Mouse (Mus musculus) stomach, embryonic 16.5 days (tissue): ENCODE results near the gene Gm20695. TPM values are rescaled to one million over a fixed set of nuclear protein-coding genes. Genes with fewer than 3 reads are reported as not detected.

ENCODE experiments used
- ATAC-seq: fragments of 200-750 bp; cut with Nextera tagmentation; 2 replicates; pipeline ENCODE4 v1.8.0; 2017; ENCODE audit warnings: moderate number of reproducible peaks, moderate TSS enrichment; ENCODE audit not compliant: insufficient read depth, low FRiP score
- H3K27ac ChIP-seq: fragments of 300-500 bp; sonication (generic); 2 replicates; pipeline ENCODE4 v1.5.1; 2014; ENCODE audit warnings: low read length
- H3K27me3 ChIP-seq: fragments of 300-500 bp; sonication (generic); 2 replicates; pipeline ENCODE4 v1.6.1; 2014; ENCODE audit warnings: low read length, control low read depth, mixed read lengths; ENCODE audit not compliant: control insufficient read depth, insufficient read depth
- H3K36me3 ChIP-seq: fragments of 300-500 bp; sonication (generic); 2 replicates; pipeline ENCODE4 v1.6.1; 2014; ENCODE audit warnings: low read length; ENCODE audit not compliant: control insufficient read depth, insufficient read depth
- H3K4me1 ChIP-seq: fragments of 300-500 bp; sonication (generic); 2 replicates; pipeline ENCODE4 v1.6.1; 2014; ENCODE audit warnings: low read length, control low read depth, mixed read lengths; ENCODE audit not compliant: control insufficient read depth, insufficient read depth
- H3K4me2 ChIP-seq: fragments of 300-500 bp; sonication (generic); 2 replicates; pipeline ENCODE4 v1.6.1; 2014; ENCODE audit warnings: low read depth, low read length, mixed read lengths
- H3K4me3 ChIP-seq: fragments of 300-500 bp; sonication (generic); replicated peaks from 2 replicates; pipeline ENCODE4 v1.5.1; 2014; ENCODE audit warnings: mild to moderate bottlenecking, low read length
- H3K9ac ChIP-seq: fragments of 300-500 bp; sonication (generic); 2 replicates; pipeline ENCODE4 v1.6.1; 2014; ENCODE audit warnings: low read length
- H3K9me3 ChIP-seq: fragments of 300-500 bp; sonication (generic); replicated peaks from 2 replicates; pipeline ENCODE4 v1.6.1; 2016; ENCODE audit warnings: low read length, control low read depth; ENCODE audit not compliant: control insufficient read depth
- WGBS: fragments of 180-500 bp; shearing (Covaris S2); extraction: QIAGEN DNeasy Blood & Tissue Kit; methylation state at CpG from one replicate; pipeline ENCODE4 v1.1.7; 2014; 5-methylcytosine and 5-hydroxymethylcytosine counted together
- polyA plus RNA-seq: library from polyadenylated mRNA; unstranded; fragments of >200 nt; fragmentation: Nextera tagmentation; extraction: Ambion mirVana; gene quantifications from 2 replicates; pipeline ENCODE4 v1.2.1, GENCODE M21; 2015

Gene Gm20695
- polyA plus RNA-seq, 1 experiment from 2014 or later, result 2.4 TPM

- H3K4me3 ChIP-seq, result peak overlapping the region; percentile 74
- no peak for ATAC-seq
- peaks cover 6% of the 10 kb centered on the region; the same call in 1 of the 2 replicates for H3K4me1 ChIP-seq
- 3% methylated on average over 20 of the region's 20 CpGs for WGBS
- H3K36me3 ChIP-seq, result peaks cover 8% of the 10 kb centered on the region
- peak overlapping the region; percentile 36; the same call in 1 of the 2 replicates for H3K27ac ChIP-seq
- peak overlapping the region; percentile 88 for H3K4me2 ChIP-seq
- no peaks in the 10 kb centered on the region for H3K27me3 ChIP-seq
- peak overlapping the region; percentile 89 for H3K9ac ChIP-seq
- no peaks in the 10 kb centered on the region for H3K9me3 ChIP-seq
Measured at GRCm38 (mm10) chr16:3909118-3909517, 24.7 kb downstream of the Gm20695 start.

GRCm38 (mm10) chr16:3920756-3921155, 36.3 kb downstream of the Gm20695 start:
- no peak overlapping the region for H3K9ac ChIP-seq
- H3K36me3 ChIP-seq, result peaks cover 16% of the 10 kb centered on the region
- no peaks in the 10 kb centered on the region for H3K9me3 ChIP-seq
- H3K4me2 ChIP-seq, result no peak overlapping the region
- no peaks in the 10 kb centered on the region for H3K4me1 ChIP-seq
- H3K27me3 ChIP-seq, result no peaks in the 10 kb centered on the region
- H3K4me3 ChIP-seq, result no peak overlapping the region
- no peak overlapping the region for H3K27ac ChIP-seq
- 94% methylated on average over 2 of the region's 2 CpGs for WGBS
- ATAC-seq, result no peak

GRCm38 (mm10) chr16:3923515-3923914, 39.1 kb downstream of the Gm20695 start:
- H3K4me2 ChIP-seq, result no peak overlapping the region
- ATAC-seq, result no peak

GRCm38 (mm10) chr16:3923966-3924365, 39.5 kb downstream of the Gm20695 start:
- Histone ChIP-seq H3K4me2 (no peak overlapping the region), H3K9ac (no peak overlapping the region), H3K36me3 (peaks cover 21% of the 10 kb centered on the region), H3K4me3 (no peak overlapping the region), H3K9me3 (no peaks in the 10 kb centered on the region), H3K27ac (no peak overlapping the region), H3K4me1 (no peaks in the 10 kb centered on the region), H3K27me3 (no peaks in the 10 kb centered on the region)
- WGBS, result 78% methylated on average over 4 of the region's 4 CpGs
- no peak for ATAC-seq

More at GRCm38 (mm10) chr16:3923515-3923914, 39.1 kb downstream of the Gm20695 start:
- Histone ChIP-seq H3K9ac (no peak overlapping the region), H3K27ac (no peak overlapping the region), H3K4me1 (no peaks in the 10 kb centered on the region), H3K4me3 (no peak overlapping the region), H3K27me3 (no peaks in the 10 kb centered on the region), H3K9me3 (no peaks in the 10 kb centered on the region), H3K36me3 (peaks cover 19% of the 10 kb centered on the region)
- WGBS, result 81% methylated on average over 3 of the region's 3 CpGs

- H3K4me2 ChIP-seq, result no peak overlapping the region
- no peak overlapping the region for H3K9ac ChIP-seq
- no peaks in the 10 kb centered on the region for H3K9me3 ChIP-seq
- no peaks in the 10 kb centered on the region for H3K4me1 ChIP-seq
- H3K36me3 ChIP-seq, result peaks cover 24% of the 10 kb centered on the region
- WGBS, result 36% methylated on average over 1 of the region's 1 CpGs
- H3K27ac ChIP-seq, result no peak overlapping the region
- no peak for ATAC-seq
- H3K27me3 ChIP-seq, result no peaks in the 10 kb centered on the region
- no peak overlapping the region for H3K4me3 ChIP-seq
Measured at GRCm38 (mm10) chr16:3928582-3928981, 44.1 kb downstream of the Gm20695 start.

- no peaks in the 10 kb centered on the region for H3K9me3 ChIP-seq
- no peak overlapping the region for H3K27ac ChIP-seq
- no peaks in the 10 kb centered on the region for H3K27me3 ChIP-seq
- no peaks in the 10 kb centered on the region for H3K4me1 ChIP-seq
- H3K36me3 ChIP-seq, result peaks cover 26% of the 10 kb centered on the region
- WGBS, result 78% methylated on average over 7 of the region's 7 CpGs
- H3K4me3 ChIP-seq, result no peak overlapping the region
- no peak overlapping the region for H3K9ac ChIP-seq
- no peak overlapping the region for H3K4me2 ChIP-seq
- no peak for ATAC-seq
Measured at GRCm38 (mm10) chr16:3929151-3929550, 44.7 kb downstream of the Gm20695 start.

- Histone ChIP-seq H3K9me3 (no peaks in the 10 kb centered on the region), H3K4me2 (no peak overlapping the region), H3K9ac (no peak overlapping the region), H3K4me3 (no peak overlapping the region), H3K27ac (no peak overlapping the region), H3K4me1 (no peaks in the 10 kb centered on the region), H3K36me3 (peaks cover 18% of the 10 kb centered on the region), H3K27me3 (no peaks in the 10 kb centered on the region)
- ATAC-seq, result no peak
- WGBS, result 85% methylated on average over 6 of the region's 6 CpGs
Measured at GRCm38 (mm10) chr16:3933536-3933935, 49.1 kb downstream of the Gm20695 start.

GRCm38 (mm10) chr16:3934091-3934490, 49.6 kb downstream of the Gm20695 start:
- peaks cover 19% of the 10 kb centered on the region for H3K36me3 ChIP-seq
- no peak for ATAC-seq
- WGBS, result 95% methylated on average over 1 of the region's 1 CpGs

GRCm38 (mm10) chr16:3934701-3935100, 50.3 kb downstream of the Gm20695 start:
- peaks cover 19% of the 10 kb centered on the region for H3K36me3 ChIP-seq

More at GRCm38 (mm10) chr16:3934091-3934490, 49.6 kb downstream of the Gm20695 start:
- H3K4me1 ChIP-seq, result no peaks in the 10 kb centered on the region
- H3K4me3 ChIP-seq, result no peak overlapping the region
- H3K9ac ChIP-seq, result no peak overlapping the region
- no peak overlapping the region for H3K27ac ChIP-seq
- no peaks in the 10 kb centered on the region for H3K9me3 ChIP-seq
- no peak overlapping the region for H3K4me2 ChIP-seq
- no peaks in the 10 kb centered on the region for H3K27me3 ChIP-seq

More at GRCm38 (mm10) chr16:3934701-3935100, 50.3 kb downstream of the Gm20695 start:
- H3K4me1 ChIP-seq, result no peaks in the 10 kb centered on the region
- no peak for ATAC-seq
- H3K4me2 ChIP-seq, result no peak overlapping the region
- H3K27me3 ChIP-seq, result no peaks in the 10 kb centered on the region
- H3K9me3 ChIP-seq, result no peaks in the 10 kb centered on the region
- H3K4me3 ChIP-seq, result no peak overlapping the region
- no peak overlapping the region for H3K9ac ChIP-seq
- H3K27ac ChIP-seq, result no peak overlapping the region
- WGBS, result 84% methylated on average over 4 of the region's 4 CpGs
